Mouse (Mus musculus) kidney, adult 2 months (tissue): Measurements from ENCODE around the gene Idh3a. TPM values are rescaled to one million over a fixed set of nuclear protein-coding genes. Genes with fewer than 3 reads are reported as not detected.

Experiments
- DNase-seq: peaks from one replicate; pipeline ENCODE4 v3.0.0; 2021
- H3K27ac ChIP-seq: fragments of 200-500 bp; 2 replicates; pipeline ENCODE4 v1.5.1; 2012; ENCODE audit warnings: low read depth, low read length, control low read depth, inconsistent platforms; ENCODE audit not compliant: insufficient read depth
- H3K27me3 ChIP-seq: fragments of 200-500 bp; replicated peaks from 2 replicates; pipeline ENCODE4 v1.6.1; 2012; ENCODE audit warnings: mild to moderate bottlenecking, moderate library complexity, low read length, inconsistent platforms; ENCODE audit not compliant: control insufficient read depth, insufficient read depth
- H3K36me3 ChIP-seq: fragments of 200-500 bp; 2 replicates; pipeline ENCODE4 v1.6.1; 2012; ENCODE audit warnings: mild to moderate bottlenecking, moderate library complexity, low read length, inconsistent platforms; ENCODE audit not compliant: control insufficient read depth, insufficient read depth
- H3K4me1 ChIP-seq: fragments of 200-500 bp; 2 replicates; pipeline ENCODE4 v1.6.1; 2011; ENCODE audit warnings: low read length; ENCODE audit not compliant: control insufficient read depth, insufficient read depth
- H3K4me3 ChIP-seq: fragments of 200-500 bp; 2 replicates; pipeline ENCODE4 v1.5.1; 2011; ENCODE audit warnings: mild to moderate bottlenecking, low read depth, low read length, control low read depth; ENCODE audit not compliant: insufficient read depth
- CTCF ChIP-seq: fragments of 200-500 bp; conservative IDR thresholded peaks from 2 replicates; pipeline ENCODE4 v1.5.1; 2011; ENCODE audit warnings: low read depth, mild to moderate bottlenecking, control low read depth, low read length, moderate library complexity, mixed read lengths; ENCODE audit not compliant: insufficient read depth, insufficient read length
- POLR2A ChIP-seq: fragments of 200-500 bp; IDR thresholded peaks from one replicate; pipeline ENCODE4 v1.6.1; 2011; ENCODE audit warnings: low read depth, low read length, control low read depth
- WGBS: fragments of 180-500 bp; shearing (Covaris S2); methylation state at CpG from one replicate; pipeline ENCODE4 v1.1.7; 2018; 5-methylcytosine and 5-hydroxymethylcytosine counted together
- polyA plus RNA-seq: library from polyadenylated mRNA; depleted of rRNA; stranded (reverse); fragments of >200 nt; gene quantifications from 2 replicates; pipeline ENCODE4 v1.2.3, GENCODE M21; 2012; rRNA removed

Idh3a gene
- 105 and 122 TPM in 2 replicates for polyA plus RNA-seq

DNA sequence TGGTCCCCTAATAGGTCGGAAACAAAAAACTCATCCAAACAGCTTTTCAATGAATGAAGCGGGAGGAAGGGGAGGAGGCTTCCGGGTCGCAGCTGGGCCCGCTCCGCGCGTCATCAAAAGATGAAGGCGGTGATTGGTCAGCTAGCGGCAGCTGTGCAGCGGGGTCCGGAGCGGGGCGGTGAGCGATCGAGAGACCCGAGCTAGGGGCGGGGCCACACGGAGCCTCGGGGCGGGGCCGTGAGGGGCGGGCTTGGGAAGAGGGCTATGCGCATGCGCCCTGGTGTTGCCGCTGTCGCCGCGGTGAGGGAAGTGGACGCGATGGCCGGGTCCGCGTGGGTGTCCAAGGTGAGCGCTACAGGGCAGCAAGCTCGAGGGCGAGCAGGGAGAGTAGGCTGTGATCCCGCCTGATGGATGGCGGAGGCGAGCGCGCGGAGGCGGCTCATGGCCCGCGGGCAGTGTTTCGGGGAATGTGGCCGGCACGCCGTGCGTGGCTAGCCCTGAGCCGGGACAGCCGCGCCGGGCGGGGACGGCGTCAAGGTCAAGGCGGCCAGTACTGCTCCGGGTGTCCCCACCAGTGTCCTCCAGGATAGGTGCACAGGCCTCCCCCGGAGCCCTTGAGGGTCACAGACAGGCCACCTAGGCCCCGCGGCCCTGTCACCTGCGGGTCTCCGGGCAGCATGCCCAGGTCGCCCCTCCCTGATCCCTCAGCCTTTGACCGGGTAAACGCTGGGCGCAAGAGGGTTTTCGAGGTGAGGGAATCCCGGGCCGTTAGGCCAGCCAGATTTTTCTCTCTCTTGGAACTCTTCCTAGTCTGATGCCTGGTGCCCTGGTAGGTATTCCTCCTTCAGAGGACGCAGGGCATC, at the start of gene Idh3a:
Idh3a (plus strand) TSS at position 136 of the 863 bp plus-strand sequence.
- DNase-seq, result peak; percentile 99
- Histone ChIP-seq H3K4me3 (peak within 1 kb of the TSS; percentile 70), H3K27me3 (no peaks in the 10 kb centered on the region), H3K36me3 (no peaks in the 10 kb centered on the region), H3K27ac (peak within 1 kb of the TSS; percentile 50), H3K4me1 (peaks cover 15% of the 10 kb centered on the region; the same call in 1 of the 2 replicates)
- under 1% methylated on average over 73 of the region's 73 CpGs for WGBS
- TF ChIP-seq CTCF (no peak), POLR2A (peak; percentile 84)

DNA sequence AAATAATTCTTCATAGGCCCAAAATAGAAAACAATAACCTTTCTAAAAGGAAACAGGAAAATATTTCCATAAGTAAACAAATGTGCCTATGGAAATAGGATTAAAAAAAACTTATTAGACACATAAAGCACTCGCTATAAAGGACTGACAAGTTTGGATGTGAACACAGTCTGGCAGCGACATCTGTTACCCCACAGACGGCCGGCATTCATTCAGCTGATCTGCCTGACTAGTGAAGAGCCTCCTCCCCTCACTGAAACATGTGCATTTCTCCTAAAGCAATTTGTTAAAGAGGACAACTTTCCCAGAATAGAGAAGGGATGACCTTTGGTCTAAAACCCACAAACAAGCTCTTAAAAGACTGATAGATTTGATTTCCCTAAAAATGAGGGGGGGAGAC, 49.1 kb upstream of the Idh3a start:
- Histone ChIP-seq H3K27me3 (no peaks in the 10 kb centered on the region), H3K4me3 (no peak overlapping the region), H3K4me1 (peaks cover 3% of the 10 kb centered on the region; the same call in 1 of the 2 replicates), H3K27ac (no peak overlapping the region), H3K36me3 (no peaks in the 10 kb centered on the region)
- DNase-seq, result no peak
- TF ChIP-seq POLR2A (no peak), CTCF (no peak)
- 48% methylated on average over 4 of the region's 4 CpGs for WGBS

- H3K4me1 ChIP-seq, result peaks cover 3% of the 10 kb centered on the region; the same call in 1 of the 2 replicates
- H3K27me3 ChIP-seq, result no peaks in the 10 kb centered on the region
- no peak overlapping the region for H3K4me3 ChIP-seq
- DNase-seq, result no peak
- 81% methylated on average over 3 of the region's 3 CpGs for WGBS
- no peaks in the 10 kb centered on the region for H3K36me3 ChIP-seq
- no peak overlapping the region for H3K27ac ChIP-seq
- TF ChIP-seq CTCF (no peak), POLR2A (no peak)
Measured at GRCm38 (mm10) chr9:54537480-54537879, 48.7 kb upstream of the Idh3a start.

GRCm38 (mm10) chr9:54538244-54538643, 47.9 kb upstream of the Idh3a start:
- H3K27me3 ChIP-seq, result no peaks in the 10 kb centered on the region
- DNase-seq, result no peak
- TF ChIP-seq CTCF (no peak), POLR2A (no peak)
- no peaks in the 10 kb centered on the region for H3K36me3 ChIP-seq
- no peak overlapping the region for H3K4me3 ChIP-seq
- 90% methylated on average over 3 of the region's 3 CpGs for WGBS
- no peak overlapping the region for H3K27ac ChIP-seq
- H3K4me1 ChIP-seq, result peaks cover 3% of the 10 kb centered on the region; the same call in 1 of the 2 replicates

DNA sequence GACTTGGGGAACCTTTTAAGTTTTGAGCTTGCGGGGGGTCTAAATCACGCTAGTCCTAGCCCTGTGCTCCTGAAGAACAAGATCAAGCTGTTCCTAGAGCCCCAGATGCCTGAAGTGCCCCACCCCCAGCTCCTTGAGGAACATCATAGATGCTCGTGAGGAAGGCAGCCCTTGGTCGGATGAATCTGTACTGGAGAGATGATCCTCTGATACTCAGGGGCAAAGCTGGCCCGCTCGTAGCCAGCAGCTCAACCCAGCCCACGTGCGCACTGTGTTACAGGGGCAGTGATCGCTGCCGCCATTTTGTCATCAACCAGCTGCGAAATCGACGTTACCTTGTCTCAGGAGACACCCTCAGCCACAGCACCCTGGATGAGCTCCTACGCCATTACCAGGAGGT, 47.5 kb upstream of the Idh3a start, which contains the start of gene Sh2d7:
Sh2d7 (plus strand) TSS at position 301 of the 400 bp plus-strand sequence.
- WGBS, result 94% methylated on average over 14 of the region's 14 CpGs
- TF ChIP-seq CTCF (no peak), POLR2A (no peak)
- Histone ChIP-seq H3K4me1 (peaks cover 3% of the 10 kb centered on the region; the same call in 1 of the 2 replicates), H3K27me3 (no peaks in the 10 kb centered on the region), H3K4me3 (no peak within 1 kb of the TSS), H3K27ac (no peak within 1 kb of the TSS), H3K36me3 (no peaks in the 10 kb centered on the region)
- DNase-seq, result no peak

DNA sequence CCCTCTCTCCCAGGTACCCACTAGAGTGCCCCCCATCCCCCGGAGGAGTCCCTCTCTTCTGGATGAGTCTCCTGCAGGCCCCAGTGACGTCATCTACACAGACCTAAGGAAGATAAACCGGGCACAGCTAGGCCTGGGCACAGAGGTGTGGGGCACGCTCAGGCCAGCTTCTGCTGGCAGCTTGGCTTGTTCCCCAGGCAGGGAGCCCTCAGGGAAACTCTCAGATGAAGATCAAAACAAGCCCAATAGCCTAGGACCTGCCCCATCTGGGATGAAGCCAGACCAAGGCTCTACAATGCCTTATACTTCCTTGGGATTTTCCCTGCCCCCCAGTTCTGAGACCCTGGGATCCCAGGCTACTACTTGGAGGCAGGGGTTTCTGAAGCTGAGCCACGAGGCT, 45.3 kb upstream of the Idh3a start:
- 80% methylated on average over 5 of the region's 5 CpGs for WGBS
- TF ChIP-seq CTCF (no peak), POLR2A (no peak)
- Histone ChIP-seq H3K27me3 (no peaks in the 10 kb centered on the region), H3K36me3 (no peaks in the 10 kb centered on the region), H3K27ac (no peak overlapping the region), H3K4me1 (peaks cover 3% of the 10 kb centered on the region; the same call in 1 of the 2 replicates), H3K4me3 (no peak overlapping the region)
- DNase-seq, result no peak

DNA sequence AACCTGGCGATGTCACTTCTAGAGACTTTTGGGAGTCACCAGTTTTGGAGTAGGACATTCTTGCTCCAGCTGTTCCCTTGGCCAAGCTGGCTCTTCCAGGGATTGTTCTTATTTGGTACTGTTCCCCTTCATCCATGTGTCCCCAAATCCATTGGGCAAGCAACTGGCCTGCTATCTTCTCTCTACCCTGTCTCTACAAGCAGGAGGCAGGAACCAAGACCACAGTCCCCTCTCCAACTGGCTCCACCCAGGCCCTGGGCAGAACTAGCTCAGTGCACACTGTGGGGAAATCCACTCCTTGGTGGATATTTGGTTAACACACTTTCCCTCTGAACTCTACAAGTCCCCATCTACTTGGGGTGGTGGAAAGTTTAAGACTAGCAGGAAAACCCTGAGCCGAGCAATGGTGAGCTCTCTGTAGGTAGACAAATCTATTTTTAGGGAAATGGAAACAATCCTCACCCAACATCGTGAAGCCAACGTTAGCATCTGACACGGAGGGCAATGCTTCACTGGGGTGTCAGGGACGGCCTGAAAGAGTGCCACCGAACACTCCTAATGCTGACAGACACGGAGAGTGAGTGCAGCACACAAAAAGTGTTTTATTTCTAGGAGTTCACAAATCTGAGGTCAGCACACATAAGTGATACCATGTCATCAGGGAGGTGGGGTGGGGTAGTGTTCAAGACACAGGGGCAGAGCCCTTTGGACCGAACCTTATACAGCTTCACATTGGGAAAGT, 41.8 kb upstream of the Idh3a start:
- Histone ChIP-seq H3K27ac (no peak overlapping the region), H3K27me3 (no peaks in the 10 kb centered on the region), H3K4me1 (no peaks in the 10 kb centered on the region), H3K36me3 (no peaks in the 10 kb centered on the region), H3K4me3 (no peak overlapping the region)
- DNase-seq, result no peak
- WGBS, result 77% methylated on average over 9 of the region's 9 CpGs
- TF ChIP-seq POLR2A (no peak), CTCF (no peak)
